In genomic region chr10:81570238-81570800, GRCm38 (mm10) we compare ENCODE assay signal across 8 mouse cellular contexts. TPM values are rescaled to one million over a fixed set of nuclear protein-coding genes. Genes with fewer than 3 reads are reported as not detected.
DNase-seq lines count a peak whose midpoint lies in the region; ATAC-seq and TF ChIP-seq lines count a peak whose summit lies in the region.

No protein-coding gene starts in this region.

- WGBS in kidney, adult 2 months, result 4% methylated on average over 11 of the region's 11 CpGs
- WGBS in forebrain, embryonic 16.5 days, result 0% methylated on average over 10 of the region's 11 CpGs

- H3K4me2 ChIP-seq in forebrain, embryonic 16.5 days (ENCODE audit: low read length), result peak overlapping the region; percentile 82

- no peak for DNase-seq in kidney, adult 2 months
- no peak for DNase-seq in kidney, adult 11 months
- DNase-seq in MN1 (ENCODE audit: low spot score), result peak; percentile 54
- peak; percentile 63 for DNase-seq in mesoderm, embryonic 11.5 days (ENCODE audit: low read depth, low spot score)
- DNase-seq in adrenal gland, postnatal 14 days, result no peak
- no peak for DNase-seq in left cerebral cortex, adult 11 months (ENCODE audit: low spot score)
- DNase-seq in adrenal gland, postnatal 4 days (ENCODE audit: low spot score in 2 of 2), result no peak

- H3K27me3 ChIP-seq in kidney, adult 2 months (replicated peaks; ENCODE audit: control insufficient read depth, insufficient read depth, low read length), result no peaks in the 10 kb centered on the region
- peaks cover 32% of the 10 kb centered on the region for H3K27me3 ChIP-seq in forebrain, embryonic 16.5 days (replicated peaks; ENCODE audit: control insufficient read depth, insufficient read depth, low read length)

- TF ChIP-seq CTCF in kidney, adult 2 months (conservative IDR thresholded peaks at IDR 0.05; ENCODE audit: insufficient read depth, insufficient read length, low read depth, low read length), result no peak

- H3K36me3 ChIP-seq in kidney, adult 2 months (ENCODE audit: control insufficient read depth, insufficient read depth, low read length), result no peaks in the 10 kb centered on the region; the same call in none of the 2 replicates
- H3K36me3 ChIP-seq in forebrain, embryonic 16.5 days (ENCODE audit: control insufficient read depth, insufficient read depth), result 0 out of 2 replicates have a peak, but pooled peaks cover 5% of the 10 kb centered on the region

- H3K4me3 ChIP-seq in kidney, adult 2 months (ENCODE audit: insufficient read depth, low read depth, low read length), result peak overlapping the region; percentile 41; the same call in 1 of the 2 replicates
- H3K4me3 ChIP-seq in forebrain, embryonic 16.5 days (replicated peaks; ENCODE audit: low read length), result peak overlapping the region; percentile 49

- no peaks in the 10 kb centered on the region for H3K9me3 ChIP-seq in forebrain, embryonic 16.5 days (ENCODE audit: control insufficient read depth, low read length)

- H3K9ac ChIP-seq in forebrain, embryonic 16.5 days (replicated peaks; ENCODE audit: low read depth, low read length), result peak overlapping the region; percentile 17; the same call in 1 of the 2 replicates

- peak overlapping the region; percentile 70 for H3K27ac ChIP-seq in kidney, adult 2 months (ENCODE audit: insufficient read depth, low read depth, low read length)
- peak overlapping the region; percentile 82 for H3K27ac ChIP-seq in forebrain, embryonic 16.5 days (ENCODE audit: low read length)

- no peak for TF ChIP-seq POLR2A in kidney, adult 2 months (IDR thresholded peaks at IDR 0.05; ENCODE audit: low read depth, low read length)

- ATAC-seq in forebrain, embryonic 16.5 days, result peak; percentile 5; the same call in 1 of the 2 replicates

- H3K4me1 ChIP-seq in kidney, adult 2 months (ENCODE audit: control insufficient read depth, insufficient read depth, low read length), result 0 out of 2 replicates have a peak, but pooled peaks cover 3% of the 10 kb centered on the region
- peaks cover 44% of the 10 kb centered on the region for H3K4me1 ChIP-seq in forebrain, embryonic 16.5 days (replicated peaks; ENCODE audit: control insufficient read depth, insufficient read depth, low read length)

RNA-seq across cellular contexts. Expression of gene Tle2, which starts 4.0 kb away (rescaled TPM):
- 63.7 and 93.5 TPM in 2 replicates for polyA plus RNA-seq in kidney, adult 2 months (2012; rRNA removed)
- 27.1 and 32.6 TPM in 2 replicates for polyA plus RNA-seq in forebrain, embryonic 16.5 days (2015; fragmentation: Nextera tagmentation; extraction: Ambion mirVana)
- total RNA-seq in adrenal gland, postnatal 14 days (2021), result 17.8 and 18.1 TPM in 2 replicates
- total RNA-seq in adrenal gland, postnatal 4 days (2021), result 10 to 100 TPM; 24.9 to 30.4 TPM

RNA-seq across cellular contexts. Expression of gene Aes, which starts 11.0 kb away (rescaled TPM):
- polyA plus RNA-seq in kidney, adult 2 months (2012; rRNA removed), result 2,250 and 2,535 TPM in 2 replicates
- polyA plus RNA-seq in forebrain, embryonic 16.5 days (2015; fragmentation: Nextera tagmentation; extraction: Ambion mirVana), result 632 and 683 TPM in 2 replicates
- 646 and 698 TPM in 2 replicates for total RNA-seq in adrenal gland, postnatal 14 days (2021)
- total RNA-seq in adrenal gland, postnatal 4 days (2021), result 100 to 1,000 TPM; 639 to 647 TPM

RNA-seq across cellular contexts. Expression of gene Gna11, which starts 25.3 kb away (rescaled TPM):
- polyA plus RNA-seq in kidney, adult 2 months (2012; rRNA removed), result 93.0 and 107 TPM in 2 replicates
- polyA plus RNA-seq in forebrain, embryonic 16.5 days (2015; fragmentation: Nextera tagmentation; extraction: Ambion mirVana), result 106 and 112 TPM in 2 replicates
- 65.0 and 67.2 TPM in 2 replicates for total RNA-seq in adrenal gland, postnatal 14 days (2021)
- total RNA-seq in adrenal gland, postnatal 4 days (2021), result 10 to 100 TPM; 74.2 to 74.4 TPM

RNA-seq across cellular contexts. Expression of gene Tle6, which starts 30.6 kb away (rescaled TPM):
- 3.9 and 4.3 TPM in 2 replicates for polyA plus RNA-seq in kidney, adult 2 months (2012; rRNA removed)
- polyA plus RNA-seq in forebrain, embryonic 16.5 days (2015; fragmentation: Nextera tagmentation; extraction: Ambion mirVana), result 3.5 and 3.7 TPM in 2 replicates
- total RNA-seq in adrenal gland, postnatal 14 days (2021), result 10.1 and 15.3 TPM in 2 replicates
- 10 to 100 TPM; 12.8 to 20.2 TPM for total RNA-seq in adrenal gland, postnatal 4 days (2021)

RNA-seq across cellular contexts. Expression of gene BC025920, which starts 35.8 kb away (rescaled TPM):
- 1.0 and 1.1 TPM in 2 replicates for polyA plus RNA-seq in kidney, adult 2 months (2012; rRNA removed)
- 2.7 and 3.4 TPM in 2 replicates for polyA plus RNA-seq in forebrain, embryonic 16.5 days (2015; fragmentation: Nextera tagmentation; extraction: Ambion mirVana)
- total RNA-seq in adrenal gland, postnatal 14 days (2021), result 2.0 TPM in 2 replicates
- total RNA-seq in adrenal gland, postnatal 4 days (2021), result 1 to 10 TPM; 1.1 to 2.1 TPM

Comparison
In these comparisons a context has a peak if more than half of its experiments do, and no peak if none do; other contexts are left out.
1. DNase-seq: peak in MN1 (single experiment) and mesoderm, embryonic 11.5 days (single experiment); none in kidney, adult 2 months (single experiment), kidney, adult 11 months (single experiment), adrenal gland, postnatal 14 days (single experiment), left cerebral cortex, adult 11 months (single experiment) and adrenal gland, postnatal 4 days (0 of 2).